Mouse (Mus musculus) liver, postnatal 0 days (tissue): ENCODE data around the gene Abi3.

Experiments
- CTCF ChIP-seq: sonication (generic); IDR thresholded peaks from 2 replicates; pipeline ENCODE4 v1.5.1; 2016; ENCODE audit warnings: antibody characterized with exemption, low read depth
- EP300 ChIP-seq: IDR thresholded peaks from 2 replicates; pipeline ENCODE4 v1.6.1; 2016; ENCODE audit warnings: antibody characterized with exemption, low read depth, mild to moderate bottlenecking

DNA sequence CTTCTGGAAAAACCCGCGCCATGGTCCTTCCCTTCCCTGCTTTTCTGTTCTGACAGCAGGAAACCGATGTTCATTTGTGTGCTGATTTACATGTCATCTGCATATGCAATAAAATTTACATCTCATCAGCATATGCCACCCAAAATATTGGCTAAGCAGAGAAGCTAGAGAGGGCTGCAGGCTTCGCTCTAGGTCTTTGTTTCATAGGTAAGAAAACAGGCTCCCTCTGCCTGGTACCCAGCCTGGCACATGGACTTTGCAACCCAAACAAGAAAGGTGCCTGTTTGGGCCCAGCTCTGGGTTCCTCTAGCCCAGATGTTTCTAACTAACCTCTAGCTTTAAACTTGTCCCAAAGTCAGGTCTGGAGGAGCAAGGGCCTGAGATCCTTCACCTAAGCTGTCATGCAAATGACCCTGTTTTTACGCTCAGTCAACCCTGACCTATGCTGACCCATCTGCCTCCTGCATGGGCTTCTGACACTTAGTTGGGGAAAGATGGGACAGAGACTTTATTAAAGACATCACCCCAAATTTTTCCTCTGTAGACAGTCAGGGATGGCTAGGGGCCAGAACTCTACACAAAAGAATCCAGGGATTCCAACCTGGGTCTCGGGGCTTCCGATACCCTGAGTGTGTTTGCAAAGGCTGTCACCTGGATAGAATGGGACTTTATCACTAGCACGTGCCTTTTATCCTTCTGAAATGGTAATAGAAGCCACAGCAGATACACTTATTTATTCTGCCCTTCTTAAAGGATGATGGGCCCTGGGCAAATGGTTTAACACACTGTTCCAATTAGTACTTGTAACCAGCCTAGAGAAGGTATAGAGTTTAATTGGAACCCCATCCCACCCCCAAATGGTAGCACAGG is 3.0 kb downstream of the Abi3 start:
- TF ChIP-seq EP300, result no peak
- TF ChIP-seq CTCF, result no peak
